Mouse (Mus musculus): Measurements from ENCODE around the gene Xrn2. TPM values are rescaled to one million over a fixed set of nuclear protein-coding genes. Genes with fewer than 3 reads are reported as not detected.
A peak's percentile ranks its signal among the peaks of the same experiment; 100 is the strongest.

Xrn2 gene
- 75.6 and 77.8 TPM in 2 replicates for polyA plus RNA-seq (2015; fragmentation: Nextera tagmentation; extraction: Ambion mirVana)

DNA sequence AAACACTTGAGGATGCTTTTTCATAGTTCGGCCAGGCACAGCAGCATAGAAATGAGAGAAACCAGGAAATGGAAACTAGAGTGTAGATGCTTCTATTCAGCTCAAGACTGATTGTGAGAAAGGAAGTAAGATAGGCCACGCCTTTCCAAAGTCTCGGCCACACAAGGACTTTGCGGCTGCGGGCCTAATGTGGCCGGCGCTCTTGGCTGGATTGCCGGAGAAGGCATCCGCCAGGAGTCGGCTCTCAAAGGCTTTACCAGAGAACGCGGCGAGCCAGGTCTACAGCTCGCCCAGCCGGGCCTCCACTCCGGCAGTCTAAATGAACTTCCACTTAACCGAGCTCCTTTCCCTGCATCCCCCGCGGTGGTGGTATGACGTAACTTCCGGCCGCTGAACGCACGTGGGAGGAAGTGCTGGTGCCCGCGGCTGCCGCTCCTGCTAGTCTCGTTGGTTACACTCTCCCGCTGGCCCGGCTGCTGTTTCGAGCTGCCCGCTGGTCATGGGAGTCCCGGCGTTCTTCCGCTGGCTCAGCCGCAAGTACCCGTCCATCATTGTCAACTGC lies at the start of gene Xrn2:
Gene Xrn2 (plus strand): TSS at position 374 of the 562 bp plus-strand sequence.
- peak; percentile 97 for ATAC-seq (ENCODE audit: low FRiP score)

DNA sequence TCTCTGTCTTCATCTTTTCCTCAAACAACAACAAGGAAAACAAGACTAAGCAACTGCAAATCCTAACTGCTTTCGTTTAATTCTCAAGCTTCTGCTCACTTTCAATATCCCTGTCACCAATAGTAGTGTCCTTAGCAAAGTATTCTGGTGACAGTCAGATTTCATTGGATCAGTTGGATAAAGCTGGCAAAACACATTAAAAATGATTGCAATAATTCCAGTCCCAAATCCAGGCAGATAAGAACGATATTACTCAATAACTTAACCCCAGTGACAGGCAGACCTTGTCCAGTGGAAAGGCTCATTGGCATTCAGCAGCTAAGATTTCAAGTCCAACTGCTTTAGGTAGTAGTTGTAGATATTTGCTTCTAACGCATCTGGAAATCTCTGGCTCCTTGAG lies 37.8 kb upstream of the Xrn2 start:
- WGBS: 87% methylated on average over 3 of the region's 3 CpGs
- Histone ChIP-seq H3K4me2 (no peak overlapping the region), H3K27ac (no peak overlapping the region), H3K27me3 (no peaks in the 10 kb centered on the region), H3K36me3 (peaks cover 6% of the 10 kb centered on the region), H3K9me3 (no peaks in the 10 kb centered on the region), H3K9ac (no peak overlapping the region), H3K4me1 (replicated peaks) (no peaks in the 10 kb centered on the region), H3K4me3 (no peak overlapping the region)
- no peak for ATAC-seq (ENCODE audit: low FRiP score)

More for the DNA sequence above, at the start of gene Xrn2:
- peak within 1 kb of the TSS; percentile 83 for H3K4me3 ChIP-seq
- H3K9me3 ChIP-seq: no peaks in the 10 kb centered on the region
- H3K4me1 ChIP-seq (replicated peaks): peaks cover 31% of the 10 kb centered on the region
- H3K36me3 ChIP-seq: no peaks in the 10 kb centered on the region; the same call in 1 of the 2 replicates
- peak within 1 kb of the TSS; percentile 85 for H3K9ac ChIP-seq
- H3K27ac ChIP-seq: peak within 1 kb of the TSS; percentile 98
- under 1% methylated on average over 37 of the region's 37 CpGs for WGBS
- peak within 1 kb of the TSS; percentile 70 for H3K4me2 ChIP-seq
- H3K27me3 ChIP-seq: no peaks in the 10 kb centered on the region

DNA sequence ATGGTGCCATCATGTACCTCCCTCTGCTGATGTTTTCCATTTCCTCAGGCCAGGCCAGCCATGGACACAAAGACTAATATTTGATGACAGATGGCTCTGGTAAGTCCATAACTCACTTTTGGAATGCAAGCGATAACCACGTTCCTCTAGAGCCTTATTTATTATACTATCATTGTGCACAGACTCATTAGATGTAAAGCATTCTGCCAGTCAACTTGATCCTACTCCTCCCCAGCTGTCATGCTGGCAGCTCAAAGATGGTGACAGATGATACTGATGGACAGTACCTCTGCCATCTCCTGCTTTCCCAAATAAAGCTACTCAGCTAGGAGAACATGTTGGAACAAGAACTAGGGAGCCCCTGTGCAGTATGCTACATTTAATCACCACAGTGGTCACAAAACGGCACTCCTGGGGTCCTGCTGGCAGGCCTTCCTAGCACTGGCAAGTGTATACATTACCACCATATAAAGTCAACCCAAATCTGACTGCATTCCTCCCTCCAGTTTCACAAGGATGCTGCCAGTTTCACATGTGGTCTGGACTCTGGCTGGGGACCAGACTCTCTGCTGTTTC lies 37.3 kb upstream of the Xrn2 start:
- H3K4me1 ChIP-seq (replicated peaks): no peaks in the 10 kb centered on the region
- H3K27me3 ChIP-seq: 0 out of 2 replicates have a peak, but pooled peaks cover 2% of the 10 kb centered on the region
- WGBS: 75% methylated on average over 3 of the region's 3 CpGs
- H3K9ac ChIP-seq: no peak overlapping the region
- no peak overlapping the region for H3K4me2 ChIP-seq
- ATAC-seq (ENCODE audit: low FRiP score): no peak
- H3K36me3 ChIP-seq: peaks cover under 1% of the 10 kb centered on the region
- no peaks in the 10 kb centered on the region for H3K9me3 ChIP-seq
- H3K27ac ChIP-seq: no peak overlapping the region
- no peak overlapping the region for H3K4me3 ChIP-seq

DNA sequence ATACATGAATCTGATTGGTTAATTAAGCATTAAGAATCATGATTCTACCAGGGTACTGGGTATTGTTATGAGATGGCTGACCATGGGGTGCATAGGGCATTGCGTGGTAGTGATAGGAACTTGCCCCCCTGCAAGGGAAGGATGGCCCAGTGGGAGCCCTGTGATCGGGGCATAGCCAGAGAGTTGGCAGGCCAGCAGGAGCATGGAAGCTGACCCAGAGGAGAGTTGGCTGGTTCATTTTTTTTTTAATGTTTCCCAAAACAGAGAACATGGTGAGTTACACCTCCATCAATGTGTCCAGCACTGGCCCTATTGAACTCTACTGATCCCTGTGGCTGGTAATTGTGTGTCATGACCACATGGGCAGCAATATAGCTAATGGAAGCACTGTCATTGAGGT lies 30.0 kb upstream of the Xrn2 start:
- no peak overlapping the region for H3K4me3 ChIP-seq
- H3K9me3 ChIP-seq: no peaks in the 10 kb centered on the region
- H3K27me3 ChIP-seq: 0 out of 2 replicates have a peak, but pooled peaks cover 2% of the 10 kb centered on the region
- H3K4me2 ChIP-seq: no peak overlapping the region
- no peak overlapping the region for H3K27ac ChIP-seq
- 91% methylated on average over 2 of the region's 2 CpGs for WGBS
- H3K9ac ChIP-seq: no peak overlapping the region
- ATAC-seq (ENCODE audit: low FRiP score): no peak
- no peaks in the 10 kb centered on the region for H3K36me3 ChIP-seq
- no peaks in the 10 kb centered on the region for H3K4me1 ChIP-seq (replicated peaks)

DNA sequence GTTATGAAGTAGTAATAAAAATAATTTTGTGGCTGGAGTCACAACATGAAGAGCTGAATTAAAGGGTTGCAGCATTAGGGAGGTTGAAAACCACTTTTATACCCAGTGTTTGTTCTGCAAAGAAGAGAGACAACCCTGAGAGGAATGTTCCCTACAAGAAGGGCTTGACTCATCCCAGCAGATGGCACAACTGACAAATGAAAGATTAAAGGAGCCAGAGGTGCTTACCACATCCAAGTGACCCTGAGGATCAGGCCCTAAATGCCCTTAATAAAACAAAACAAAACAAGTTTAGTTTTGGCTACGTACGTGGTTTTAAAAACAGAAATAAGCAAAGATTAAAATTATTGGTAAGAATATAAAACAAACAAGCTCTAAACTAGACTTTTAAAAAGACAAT lies 28.0 kb upstream of the Xrn2 start:
- Histone ChIP-seq H3K9me3 (no peaks in the 10 kb centered on the region), H3K9ac (no peak overlapping the region), H3K27ac (no peak overlapping the region), H3K27me3 (0 out of 2 replicates have a peak, but pooled peaks cover 2% of the 10 kb centered on the region), H3K36me3 (no peaks in the 10 kb centered on the region), H3K4me1 (replicated peaks) (no peaks in the 10 kb centered on the region), H3K4me2 (no peak overlapping the region), H3K4me3 (no peak overlapping the region)
- ATAC-seq (ENCODE audit: low FRiP score): no peak
- 97% methylated on average over 2 of the region's 2 CpGs for WGBS

DNA sequence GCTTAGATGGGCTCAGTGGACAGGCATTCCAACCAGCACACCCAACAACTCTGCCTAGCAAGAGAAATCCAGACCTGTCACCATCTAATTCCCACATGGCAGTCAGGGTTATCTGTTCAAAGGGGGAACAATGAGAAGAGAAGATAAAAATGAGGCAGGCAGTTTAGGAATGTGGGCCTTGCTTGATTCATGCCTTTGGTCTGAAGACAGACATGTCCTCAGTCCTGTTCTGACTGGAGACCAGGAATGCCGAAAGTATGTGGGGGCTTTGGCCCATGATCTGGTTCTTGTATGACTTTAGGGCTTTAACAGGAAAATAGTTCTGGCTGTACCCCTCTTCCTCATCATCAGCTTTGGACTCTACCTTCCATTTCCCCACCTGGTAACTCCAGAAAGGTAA lies 27.0 kb upstream of the Xrn2 start:
- no peaks in the 10 kb centered on the region for H3K9me3 ChIP-seq
- no peak overlapping the region for H3K27ac ChIP-seq
- no peak overlapping the region for H3K4me3 ChIP-seq
- H3K4me2 ChIP-seq: no peak overlapping the region
- no peak overlapping the region for H3K9ac ChIP-seq
- no peaks in the 10 kb centered on the region for H3K27me3 ChIP-seq
- WGBS: 96% methylated on average over 1 of the region's 1 CpGs
- ATAC-seq (ENCODE audit: low FRiP score): no peak
- H3K36me3 ChIP-seq: no peaks in the 10 kb centered on the region
- no peaks in the 10 kb centered on the region for H3K4me1 ChIP-seq (replicated peaks)

DNA sequence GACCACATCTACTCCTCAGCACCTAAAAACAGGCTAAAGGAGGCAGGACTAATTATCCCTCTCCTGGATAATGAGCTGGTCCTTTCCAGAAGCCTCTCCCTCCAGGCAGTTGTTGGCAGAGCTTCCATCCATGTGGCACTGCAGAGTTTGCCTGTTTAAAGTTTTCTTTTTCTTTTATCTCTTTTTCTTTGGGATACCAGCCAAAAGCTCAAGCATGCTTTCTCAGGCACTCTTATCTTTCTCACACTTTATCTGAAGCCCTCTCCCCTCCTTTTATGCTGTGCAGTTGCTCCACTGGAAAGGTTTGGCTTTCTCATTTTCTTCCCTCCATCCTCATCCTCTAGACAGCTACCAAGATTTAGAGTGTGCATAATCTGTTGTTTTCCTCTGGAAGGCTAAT lies 26.4 kb upstream of the Xrn2 start:
- H3K4me2 ChIP-seq: no peak overlapping the region
- no peak overlapping the region for H3K9ac ChIP-seq
- H3K9me3 ChIP-seq: no peaks in the 10 kb centered on the region
- ATAC-seq (ENCODE audit: low FRiP score): no peak
- no peak overlapping the region for H3K4me3 ChIP-seq
- H3K4me1 ChIP-seq (replicated peaks): no peaks in the 10 kb centered on the region
- no peaks in the 10 kb centered on the region for H3K36me3 ChIP-seq
- no peak overlapping the region for H3K27ac ChIP-seq
- H3K27me3 ChIP-seq: no peaks in the 10 kb centered on the region

DNA sequence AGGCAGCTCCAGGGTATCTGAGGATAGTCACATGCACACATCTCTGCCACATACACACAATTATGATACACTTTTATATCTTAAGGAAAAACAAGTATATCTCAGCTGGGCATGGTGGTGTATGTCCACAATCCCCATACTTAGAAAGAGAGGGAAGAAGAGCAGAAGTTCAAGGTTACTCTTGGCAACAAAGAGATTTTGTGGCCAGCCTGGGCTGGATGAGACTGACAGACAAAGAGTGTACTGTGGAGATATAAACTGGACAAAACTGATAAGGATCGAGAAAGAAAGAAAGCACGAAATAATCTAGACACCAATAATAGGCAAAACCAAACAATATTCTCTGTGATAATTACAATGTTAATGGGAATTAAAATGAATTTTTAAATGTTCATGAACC lies 5.5 kb upstream of the Xrn2 start:
- Histone ChIP-seq H3K4me1 (replicated peaks) (peaks cover 7% of the 10 kb centered on the region), H3K4me3 (no peak overlapping the region), H3K9ac (no peak overlapping the region), H3K9me3 (no peaks in the 10 kb centered on the region), H3K27ac (no peak overlapping the region), H3K36me3 (no peaks in the 10 kb centered on the region; the same call in 1 of the 2 replicates), H3K27me3 (no peaks in the 10 kb centered on the region), H3K4me2 (no peak overlapping the region)
- WGBS: 92% methylated on average over 2 of the region's 2 CpGs
- no peak for ATAC-seq (ENCODE audit: low FRiP score)

DNA sequence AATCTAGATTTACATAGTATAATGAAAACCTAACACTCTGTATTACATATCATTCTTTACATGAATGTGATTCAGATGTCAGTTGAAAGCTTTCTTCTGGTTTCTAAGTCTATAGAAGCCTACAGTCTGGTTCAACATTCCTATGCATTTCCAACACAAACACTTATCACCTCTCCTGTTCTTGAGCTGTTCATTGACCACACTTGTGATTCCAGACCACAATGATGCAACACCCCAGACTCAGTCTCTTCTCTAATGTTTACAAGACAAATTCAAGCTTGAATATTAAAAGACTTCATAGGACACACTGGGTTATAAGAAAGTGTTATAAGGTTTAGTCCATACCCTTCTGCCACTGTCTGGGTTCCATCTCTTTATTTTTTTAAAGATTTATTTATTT lies 3.7 kb upstream of the Xrn2 start:
- ATAC-seq (ENCODE audit: low FRiP score): no peak
- H3K36me3 ChIP-seq: no peaks in the 10 kb centered on the region; the same call in 1 of the 2 replicates

DNA sequence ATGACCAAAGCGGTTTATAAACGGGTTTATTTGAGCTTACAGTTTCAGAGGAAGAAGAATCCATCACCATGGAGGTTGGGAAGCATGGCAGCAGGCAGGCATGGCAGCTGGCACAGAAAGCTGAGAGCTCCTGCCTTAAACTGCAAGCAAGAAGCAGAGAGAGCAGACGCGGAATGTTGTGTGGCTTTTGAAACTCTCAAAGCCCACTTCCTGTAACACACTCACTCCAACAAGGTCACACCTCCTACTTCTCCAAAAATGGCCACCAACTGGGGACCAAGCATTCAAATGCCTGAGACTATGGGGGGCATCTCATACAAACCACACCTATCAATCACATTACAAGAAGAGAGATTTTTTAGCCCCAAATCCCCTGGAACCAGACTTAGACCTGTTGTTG lies 2.7 kb upstream of the Xrn2 start:
- Histone ChIP-seq H3K4me1 (replicated peaks) (peaks cover 22% of the 10 kb centered on the region), H3K27ac (no peak overlapping the region), H3K9ac (no peak overlapping the region), H3K36me3 (no peaks in the 10 kb centered on the region; the same call in 1 of the 2 replicates), H3K4me2 (no peak overlapping the region), H3K27me3 (no peaks in the 10 kb centered on the region), H3K9me3 (no peaks in the 10 kb centered on the region), H3K4me3 (no peak overlapping the region)
- WGBS: 96% methylated on average over 4 of the region's 4 CpGs
- ATAC-seq (ENCODE audit: low FRiP score): no peak

More for the DNA sequence above, 3.7 kb upstream of the Xrn2 start:
- Histone ChIP-seq H3K27me3 (no peaks in the 10 kb centered on the region), H3K27ac (no peak overlapping the region), H3K9me3 (no peaks in the 10 kb centered on the region), H3K4me2 (no peak overlapping the region), H3K4me3 (no peak overlapping the region), H3K4me1 (replicated peaks) (peaks cover 12% of the 10 kb centered on the region), H3K9ac (no peak overlapping the region)

DNA sequence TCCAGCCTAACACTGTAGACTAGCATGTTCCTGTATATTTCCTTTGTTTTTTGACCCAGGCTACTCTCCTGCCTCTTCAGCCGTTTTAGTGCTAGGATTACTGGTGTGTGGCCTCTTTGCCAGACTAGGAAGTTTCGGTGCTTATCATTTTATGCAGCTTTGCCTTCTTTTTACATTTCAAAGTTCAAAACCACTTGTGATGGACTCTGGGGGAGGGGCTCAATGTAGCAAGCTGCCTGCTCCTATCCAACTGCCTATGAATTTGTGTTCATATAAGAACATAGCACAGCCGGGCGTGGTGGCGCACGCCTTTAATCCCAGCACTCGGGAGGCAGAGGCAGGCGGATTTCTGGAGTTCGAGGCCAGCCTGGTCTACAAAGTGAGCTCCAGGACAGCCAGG lies 1.8 kb upstream of the Xrn2 start:
- H3K9me3 ChIP-seq: no peaks in the 10 kb centered on the region
- H3K27ac ChIP-seq: no peak overlapping the region
- no peaks in the 10 kb centered on the region; the same call in 1 of the 2 replicates for H3K36me3 ChIP-seq
- no peak overlapping the region for H3K4me3 ChIP-seq
- peaks cover 26% of the 10 kb centered on the region for H3K4me1 ChIP-seq (replicated peaks)
- no peak overlapping the region for H3K9ac ChIP-seq
- WGBS: 97% methylated on average over 9 of the region's 9 CpGs
- no peak for ATAC-seq (ENCODE audit: low FRiP score)
- H3K27me3 ChIP-seq: no peaks in the 10 kb centered on the region
- H3K4me2 ChIP-seq: no peak overlapping the region

DNA sequence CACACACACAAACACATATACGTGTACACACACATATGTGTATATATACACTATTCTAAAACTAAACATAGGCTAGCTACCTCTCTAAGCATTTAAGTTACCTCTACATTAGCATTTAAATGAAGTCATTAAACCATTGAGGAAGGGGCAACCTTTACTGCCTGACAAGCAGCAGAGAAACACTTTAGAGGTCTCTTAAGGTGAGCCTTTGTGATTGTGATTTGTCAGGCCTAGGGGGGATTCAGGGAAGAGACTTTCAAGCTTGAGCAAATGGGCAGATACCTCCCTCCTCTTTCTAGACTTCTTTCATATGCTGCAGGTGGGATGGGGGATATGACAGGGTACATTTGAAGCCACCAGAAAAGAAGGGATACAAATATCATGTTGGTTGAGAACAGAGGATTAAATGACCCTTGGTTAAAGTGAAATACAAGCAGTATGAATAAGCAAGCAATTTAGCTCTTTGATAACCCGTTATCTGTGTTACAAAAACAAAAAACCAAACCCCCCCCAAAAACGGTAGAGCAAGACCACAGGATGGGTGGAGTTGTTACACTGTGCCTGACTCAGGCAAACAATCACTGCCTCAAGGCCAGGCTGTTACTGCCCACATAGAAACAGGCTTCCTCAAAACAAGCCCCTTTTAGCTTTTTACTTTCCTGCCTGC lies 1.2 kb upstream of the Xrn2 start:
- H3K27ac ChIP-seq: peak overlapping the region; percentile 98; the same call in 1 of the 2 replicates
- H3K9ac ChIP-seq: peak overlapping the region; percentile 85
- H3K4me3 ChIP-seq: peak overlapping the region; percentile 83
- ATAC-seq (ENCODE audit: low FRiP score): no peak
- peaks cover 30% of the 10 kb centered on the region for H3K4me1 ChIP-seq (replicated peaks)
- WGBS: 76% methylated on average over 3 of the region's 3 CpGs
- no peaks in the 10 kb centered on the region for H3K9me3 ChIP-seq
- peak overlapping the region; percentile 70 for H3K4me2 ChIP-seq
- no peaks in the 10 kb centered on the region for H3K27me3 ChIP-seq
- no peaks in the 10 kb centered on the region; the same call in 1 of the 2 replicates for H3K36me3 ChIP-seq
